Mouse (Mus musculus) ES-Bruce4 (cell line): ENCODE results near the gene Jmjd6. TPM values are rescaled to one million over a fixed set of nuclear protein-coding genes. Genes with fewer than 3 reads are reported as not detected.

Source experiments
- H3K27ac ChIP-seq: 2 replicates; pipeline ENCODE4 v1.5.1; 2012; ENCODE audit warnings: low read length, inconsistent platforms; ENCODE audit not compliant: insufficient read depth
- H3K27me3 ChIP-seq: 2 replicates; pipeline ENCODE4 v1.6.1; 2012; ENCODE audit warnings: mild to moderate bottlenecking, low read length, inconsistent platforms; ENCODE audit not compliant: control insufficient read depth, poor library complexity, insufficient read depth, severe bottlenecking
- H3K36me3 ChIP-seq: 2 replicates; pipeline ENCODE4 v1.6.1; 2012; ENCODE audit warnings: inconsistent platforms, mild to moderate bottlenecking, low read length, moderate library complexity; ENCODE audit not compliant: control insufficient read depth, poor library complexity, insufficient read depth, severe bottlenecking
- H3K4me1 ChIP-seq: one replicate; pipeline ENCODE4 v1.8.1; 2011; ENCODE audit warnings: low read length; ENCODE audit not compliant: control insufficient read depth, insufficient read depth
- H3K4me3 ChIP-seq: 2 replicates; pipeline ENCODE4 v1.5.1; 2011; ENCODE audit warnings: low read depth, mild to moderate bottlenecking, low read length
- H3K9ac ChIP-seq: 2 replicates; pipeline ENCODE4 v1.6.1; 2012; ENCODE audit warnings: low read depth, mild to moderate bottlenecking, inconsistent platforms; ENCODE audit not compliant: poor library complexity, severe bottlenecking
- H3K9me3 ChIP-seq: replicated peaks from 2 replicates; pipeline ENCODE4 v1.6.1; 2012; ENCODE audit warnings: mild to moderate bottlenecking, low read length, inconsistent platforms; ENCODE audit not compliant: control insufficient read depth, poor library complexity, insufficient read depth, severe bottlenecking
- CTCF ChIP-seq: IDR thresholded peaks from one replicate; pipeline ENCODE4 v1.8.1; 2011; ENCODE audit warnings: low read depth, low read length
- EP300 ChIP-seq: IDR thresholded peaks from 2 replicates; pipeline ENCODE4 v1.6.1; 2011; ENCODE audit warnings: low read depth, low read length; ENCODE audit not compliant: insufficient read depth
- POLR2A ChIP-seq: IDR thresholded peaks from one replicate; pipeline ENCODE4 v1.8.1; 2011; ENCODE audit warnings: low read length; ENCODE audit not compliant: insufficient read depth
- polyA plus RNA-seq: library from polyadenylated mRNA; stranded (reverse); fragments of >200 nt; gene quantifications from 2 replicates; pipeline ENCODE4 v1.2.4, GENCODE M21; 2011; ENCODE audit warnings: low read depth; ENCODE audit not compliant: missing spikeins, insufficient read depth, insufficient read length

Jmjd6 gene
- polyA plus RNA-seq, 1 experiment: 45.6 TPM

GRCm38 (mm10) chr11:116842531-116843260, 553 bp downstream of the Jmjd6 start:
- Histone ChIP-seq H3K9ac (peak overlapping the region; percentile 86), H3K36me3 (peaks cover 46% of the 10 kb centered on the region), H3K9me3 (no peaks in the 10 kb centered on the region), H3K4me1 (peaks cover 6% of the 10 kb centered on the region), H3K27ac (peak overlapping the region; percentile 32), H3K4me3 (peak overlapping the region; percentile 76), H3K27me3 (no peaks in the 10 kb centered on the region)
- TF ChIP-seq EP300 (no peak), CTCF (no peak), POLR2A (no peak)

- H3K27me3 ChIP-seq: no peaks in the 10 kb centered on the region
- no peak overlapping the region for H3K27ac ChIP-seq
- H3K9me3 ChIP-seq: no peaks in the 10 kb centered on the region
- H3K9ac ChIP-seq: no peak overlapping the region
- TF ChIP-seq POLR2A: no peak
- no peak for TF ChIP-seq EP300
- TF ChIP-seq CTCF: no peak
- no peak overlapping the region for H3K4me3 ChIP-seq
- H3K36me3 ChIP-seq: peaks cover 43% of the 10 kb centered on the region
- peaks cover 6% of the 10 kb centered on the region for H3K4me1 ChIP-seq
Measured at GRCm38 (mm10) chr11:116840748-116841147, 2.5 kb downstream of the Jmjd6 start.

GRCm38 (mm10) chr11:116839601-116840000, 3.6 kb downstream of the Jmjd6 start:
- Histone ChIP-seq H3K27ac (no peak overlapping the region), H3K36me3 (peaks cover 43% of the 10 kb centered on the region), H3K4me3 (no peak overlapping the region), H3K27me3 (no peaks in the 10 kb centered on the region), H3K9ac (no peak overlapping the region), H3K4me1 (peaks cover 6% of the 10 kb centered on the region), H3K9me3 (no peaks in the 10 kb centered on the region)
- TF ChIP-seq CTCF (no peak), POLR2A (no peak), EP300 (no peak)

- H3K36me3 ChIP-seq: peaks cover 43% of the 10 kb centered on the region
- H3K4me3 ChIP-seq: no peak overlapping the region
- no peak overlapping the region for H3K9ac ChIP-seq
- TF ChIP-seq POLR2A: no peak
- no peak for TF ChIP-seq CTCF
- no peak for TF ChIP-seq EP300
- no peaks in the 10 kb centered on the region for H3K9me3 ChIP-seq
- peaks cover 6% of the 10 kb centered on the region for H3K4me1 ChIP-seq
- no peaks in the 10 kb centered on the region for H3K27me3 ChIP-seq
- H3K27ac ChIP-seq: no peak overlapping the region
Measured at GRCm38 (mm10) chr11:116838936-116839335, 4.3 kb downstream of the Jmjd6 start.

- TF ChIP-seq EP300 (no peak), POLR2A (no peak), CTCF (peak; percentile 58)
- H3K9me3 ChIP-seq: no peaks in the 10 kb centered on the region
- H3K9ac ChIP-seq: no peak overlapping the region
- peaks cover 9% of the 10 kb centered on the region for H3K4me1 ChIP-seq
- no peaks in the 10 kb centered on the region for H3K27me3 ChIP-seq
- no peak overlapping the region for H3K4me3 ChIP-seq
- H3K27ac ChIP-seq: no peak overlapping the region
- peaks cover 43% of the 10 kb centered on the region for H3K36me3 ChIP-seq
Measured at GRCm38 (mm10) chr11:116837441-116837840, 5.8 kb downstream of the Jmjd6 start.

GRCm38 (mm10) chr11:116836283-116836682, 7.0 kb downstream of the Jmjd6 start:
- no peaks in the 10 kb centered on the region for H3K27me3 ChIP-seq
- peaks cover 9% of the 10 kb centered on the region for H3K4me1 ChIP-seq
- H3K4me3 ChIP-seq: no peak overlapping the region
- H3K36me3 ChIP-seq: peaks cover 41% of the 10 kb centered on the region
- TF ChIP-seq CTCF: no peak
- TF ChIP-seq POLR2A: no peak
- TF ChIP-seq EP300: no peak
- H3K27ac ChIP-seq: no peak overlapping the region
- H3K9me3 ChIP-seq: no peaks in the 10 kb centered on the region
- H3K9ac ChIP-seq: no peak overlapping the region
